Mouse (Mus musculus) liver, embryonic 14.5 days (tissue): ENCODE data around the gene Crot.

Source experiments
- CTCF ChIP-seq: IDR thresholded peaks from 2 replicates; pipeline ENCODE4 v1.5.1; 2016; ENCODE audit warnings: antibody characterized with exemption, low read depth, control low read depth
- EP300 ChIP-seq: IDR thresholded peaks from 2 replicates; pipeline ENCODE4 v1.6.1; 2016; ENCODE audit warnings: antibody characterized with exemption, low read depth

GRCm38 (mm10) chr5:8991626-8992025 is 5.5 kb downstream of the Crot start:
- TF ChIP-seq EP300, result no peak
- TF ChIP-seq CTCF, result no peak
